Mouse (Mus musculus) regulatory T cell (primary cell): ENCODE results near the gene Gm13088.
"Not testable (repeated sequence)": the region's sequence is repeated elsewhere in the genome, so short reads cannot be mapped to it uniquely, and the experiment has no call there.

Experiments
- in situ Hi-C: fragments of 300-600 bp; cut with MboI, MseI; formaldehyde crosslinking; loops from one replicate; pipeline ENCODE4 v1.15.1; 2025; ENCODE audit warnings: high pct_unique_total_duplicates

The Gm13088 gene

GRCm38 (mm10) chr4:143657146-143657545 lies at the start of gene Gm13088:
Gm13088 (minus strand) TSS chr4:143657246.
- in situ Hi-C loops, result not testable (repeated sequence)

- in situ Hi-C loops, result no loop called here
Observed at GRCm38 (mm10) chr4:143702611-143703010, 45.6 kb upstream of the Gm13088 start, which contains the start of gene Gm13089. Gm13089 (minus strand) TSS chr4:143702711.

- in situ Hi-C loops, result not testable (repeated sequence)
Observed at GRCm38 (mm10) chr4:143618101-143618500, 38.9 kb downstream of the Gm13088 start.

GRCm38 (mm10) chr4:143614703-143615102 lies 42.3 kb downstream of the Gm13088 start, which contains the start of gene Gm13083:
Gm13083 (plus strand) TSS chr4:143615003.
- in situ Hi-C loops, result not testable (repeated sequence)

GRCm38 (mm10) chr4:143611927-143612326 lies 45.1 kb downstream of the Gm13088 start:
- in situ Hi-C loops, result not testable (repeated sequence)
